Mouse (Mus musculus): Measurements from ENCODE around the gene Med21. TPM values are rescaled to one million over a fixed set of nuclear protein-coding genes. Genes with fewer than 3 reads are reported as not detected.

The Med21 gene
- polyA plus RNA-seq, 1 experiment from 2014 or later, result 122 TPM

DNA sequence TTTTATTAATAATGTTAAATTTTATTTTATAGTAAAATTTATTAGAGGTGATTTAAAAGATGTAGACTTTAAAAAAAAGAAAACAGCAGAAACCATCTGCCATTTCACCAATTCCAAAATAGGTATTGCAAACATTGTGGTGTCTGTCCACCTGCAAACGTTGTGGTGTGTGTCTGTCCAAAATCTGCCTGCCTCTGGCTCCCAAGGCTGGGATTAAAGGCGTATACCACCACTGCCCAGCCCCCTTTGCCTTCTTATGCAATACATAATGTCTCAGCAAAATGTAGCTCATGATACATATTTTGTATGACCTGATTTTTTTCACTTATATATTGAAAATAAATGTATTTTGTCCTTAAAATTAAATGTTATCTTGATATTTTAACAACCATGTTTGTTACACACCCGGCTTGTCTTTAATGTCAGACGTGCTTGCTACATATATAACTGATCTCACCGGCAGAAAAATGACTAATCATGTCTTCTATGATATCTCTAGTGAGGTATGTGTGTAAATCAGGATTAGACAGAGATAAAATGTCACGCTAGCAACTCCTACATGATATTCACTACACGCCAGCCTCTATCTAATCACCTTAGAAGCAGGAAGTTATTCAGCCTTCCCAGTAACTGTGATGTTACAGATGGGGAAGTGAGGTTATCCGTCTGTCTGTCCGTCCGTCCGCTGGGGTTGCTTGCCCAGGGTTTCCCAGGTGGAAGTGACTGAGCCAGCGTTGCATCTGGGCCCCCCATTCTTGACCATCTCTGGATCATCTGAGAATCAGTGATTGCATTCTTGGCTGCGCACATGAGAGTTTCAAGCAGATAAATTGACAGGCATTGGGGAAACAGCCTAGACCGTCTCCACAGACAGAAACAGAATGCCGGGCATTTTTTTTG lies 28.9 kb downstream of the Med21 start:
- WGBS, result 93% methylated on average over 15 of the region's 15 CpGs
- no peaks in the 10 kb centered on the region for H3K9me3 ChIP-seq (ENCODE audit: control insufficient read depth, low read length)
- ATAC-seq (ENCODE audit: low read depth), result no peak

DNA sequence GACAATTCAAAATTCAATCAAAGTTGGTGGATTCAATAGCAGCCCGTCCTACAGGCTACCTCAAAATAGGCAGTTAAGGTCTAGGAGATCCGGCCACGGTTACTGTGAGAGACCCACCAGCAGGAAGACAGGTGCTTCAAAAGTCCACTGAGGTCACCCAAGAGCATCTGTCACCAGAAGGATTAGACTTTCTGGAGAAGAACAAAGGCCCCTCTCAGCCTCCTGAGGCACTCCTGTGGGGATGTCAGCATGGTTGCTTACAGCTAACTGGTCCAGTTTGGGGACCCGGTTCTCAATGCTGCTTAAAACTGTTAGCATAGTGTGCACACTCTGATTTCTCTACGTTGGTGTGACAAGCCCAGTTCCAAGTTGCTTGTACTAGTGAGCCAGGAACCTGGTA lies 29.8 kb downstream of the Med21 start:
- no peak for ATAC-seq (ENCODE audit: low read depth)

More for the DNA sequence above, 28.9 kb downstream of the Med21 start:
- H3K27me3 ChIP-seq (ENCODE audit: control insufficient read depth, insufficient read depth, low read length), result no peaks in the 10 kb centered on the region
- H3K4me1 ChIP-seq (ENCODE audit: control insufficient read depth, insufficient read depth, low read length), result no peaks in the 10 kb centered on the region
- H3K4me3 ChIP-seq (ENCODE audit: low read depth, low read length), result no peak overlapping the region
- no peak overlapping the region for H3K4me2 ChIP-seq (ENCODE audit: low read depth, low read length)
- no peak overlapping the region for H3K27ac ChIP-seq (ENCODE audit: low read depth, low read length)
- no peak overlapping the region for H3K9ac ChIP-seq (replicated peaks; ENCODE audit: low read depth, low read length)
- H3K36me3 ChIP-seq (ENCODE audit: control insufficient read depth, insufficient read depth, low read length), result no peaks in the 10 kb centered on the region

DNA sequence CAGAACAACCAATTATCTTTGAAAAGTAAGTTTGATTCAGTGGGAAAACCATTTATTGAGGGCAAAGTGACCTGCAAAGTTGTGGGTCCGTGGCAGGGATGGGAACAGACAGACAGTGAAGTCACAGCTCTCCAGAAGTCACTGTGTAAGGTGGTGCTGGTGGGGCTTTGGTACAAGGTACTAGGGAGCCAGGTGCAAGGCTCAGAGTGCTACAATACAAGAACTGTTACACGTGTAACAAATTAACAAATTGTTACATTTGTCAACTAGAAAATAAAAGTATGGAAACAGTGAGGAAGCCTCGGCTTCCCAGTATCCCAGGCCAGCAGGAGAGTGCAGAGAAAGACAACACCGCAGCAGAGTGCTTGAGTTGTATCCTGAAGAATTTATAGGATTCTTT lies 31.3 kb downstream of the Med21 start:
- no peak for ATAC-seq (ENCODE audit: low read depth)

More for the DNA sequence above, 29.8 kb downstream of the Med21 start:
- H3K27me3 ChIP-seq (ENCODE audit: control insufficient read depth, insufficient read depth, low read length), result no peaks in the 10 kb centered on the region
- H3K27ac ChIP-seq (ENCODE audit: low read depth, low read length), result no peak overlapping the region
- no peak overlapping the region for H3K9ac ChIP-seq (replicated peaks; ENCODE audit: low read depth, low read length)
- no peaks in the 10 kb centered on the region for H3K9me3 ChIP-seq (ENCODE audit: control insufficient read depth, low read length)
- H3K4me1 ChIP-seq (ENCODE audit: control insufficient read depth, insufficient read depth, low read length), result no peaks in the 10 kb centered on the region
- H3K4me3 ChIP-seq (ENCODE audit: low read depth, low read length), result no peak overlapping the region
- 79% methylated on average over 5 of the region's 5 CpGs for WGBS
- H3K4me2 ChIP-seq (ENCODE audit: low read depth, low read length), result no peak overlapping the region
- H3K36me3 ChIP-seq (ENCODE audit: control insufficient read depth, insufficient read depth, low read length), result no peaks in the 10 kb centered on the region

GRCm38 (mm10) chr6:146674420-146674819 lies 32.1 kb downstream of the Med21 start:
- no peak for ATAC-seq (ENCODE audit: low read depth)
- Histone ChIP-seq H3K4me2 (ENCODE audit: low read depth, low read length) (no peak overlapping the region), H3K4me3 (ENCODE audit: low read depth, low read length) (no peak overlapping the region), H3K9me3 (ENCODE audit: control insufficient read depth, low read length) (no peaks in the 10 kb centered on the region; the same call in 1 of the 2 replicates), H3K27ac (ENCODE audit: low read depth, low read length) (no peak overlapping the region), H3K36me3 (ENCODE audit: control insufficient read depth, insufficient read depth, low read length) (no peaks in the 10 kb centered on the region), H3K4me1 (ENCODE audit: control insufficient read depth, insufficient read depth, low read length) (no peaks in the 10 kb centered on the region), H3K27me3 (ENCODE audit: control insufficient read depth, insufficient read depth, low read length) (no peaks in the 10 kb centered on the region), H3K9ac (replicated peaks; ENCODE audit: low read depth, low read length) (no peak overlapping the region)
- 87% methylated on average over 8 of the region's 8 CpGs for WGBS

More for the DNA sequence above, 31.3 kb downstream of the Med21 start:
- H3K4me3 ChIP-seq (ENCODE audit: low read depth, low read length), result no peak overlapping the region
- 83% methylated on average over 4 of the region's 4 CpGs for WGBS
- no peaks in the 10 kb centered on the region for H3K9me3 ChIP-seq (ENCODE audit: control insufficient read depth, low read length)
- no peak overlapping the region for H3K9ac ChIP-seq (replicated peaks; ENCODE audit: low read depth, low read length)
- no peak overlapping the region for H3K27ac ChIP-seq (ENCODE audit: low read depth, low read length)
- no peaks in the 10 kb centered on the region for H3K4me1 ChIP-seq (ENCODE audit: control insufficient read depth, insufficient read depth, low read length)
- H3K4me2 ChIP-seq (ENCODE audit: low read depth, low read length), result no peak overlapping the region
- H3K36me3 ChIP-seq (ENCODE audit: control insufficient read depth, insufficient read depth, low read length), result no peaks in the 10 kb centered on the region
- no peaks in the 10 kb centered on the region for H3K27me3 ChIP-seq (ENCODE audit: control insufficient read depth, insufficient read depth, low read length)

GRCm38 (mm10) chr6:146674881-146675536 lies 32.7 kb downstream of the Med21 start:
- WGBS, result 82% methylated on average over 4 of the region's 4 CpGs
- Histone ChIP-seq H3K27me3 (ENCODE audit: control insufficient read depth, insufficient read depth, low read length) (no peaks in the 10 kb centered on the region), H3K4me1 (ENCODE audit: control insufficient read depth, insufficient read depth, low read length) (no peaks in the 10 kb centered on the region), H3K9me3 (ENCODE audit: control insufficient read depth, low read length) (peaks cover 1% of the 10 kb centered on the region; the same call in 1 of the 2 replicates), H3K9ac (replicated peaks; ENCODE audit: low read depth, low read length) (no peak overlapping the region), H3K36me3 (ENCODE audit: control insufficient read depth, insufficient read depth, low read length) (no peaks in the 10 kb centered on the region), H3K27ac (ENCODE audit: low read depth, low read length) (no peak overlapping the region), H3K4me2 (ENCODE audit: low read depth, low read length) (no peak overlapping the region), H3K4me3 (ENCODE audit: low read depth, low read length) (no peak overlapping the region)
- ATAC-seq (ENCODE audit: low read depth), result no peak

- peaks cover 2% of the 10 kb centered on the region; the same call in 1 of the 2 replicates for H3K9me3 ChIP-seq (ENCODE audit: control insufficient read depth, low read length)
- no peak for ATAC-seq (ENCODE audit: low read depth)
- H3K9ac ChIP-seq (replicated peaks; ENCODE audit: low read depth, low read length), result no peak overlapping the region
- H3K36me3 ChIP-seq (ENCODE audit: control insufficient read depth, insufficient read depth, low read length), result no peaks in the 10 kb centered on the region
- H3K27me3 ChIP-seq (ENCODE audit: control insufficient read depth, insufficient read depth, low read length), result no peaks in the 10 kb centered on the region
- 90% methylated on average over 10 of the region's 10 CpGs for WGBS
- H3K27ac ChIP-seq (ENCODE audit: low read depth, low read length), result no peak overlapping the region
- H3K4me2 ChIP-seq (ENCODE audit: low read depth, low read length), result no peak overlapping the region
- H3K4me1 ChIP-seq (ENCODE audit: control insufficient read depth, insufficient read depth, low read length), result no peaks in the 10 kb centered on the region
- no peak overlapping the region for H3K4me3 ChIP-seq (ENCODE audit: low read depth, low read length)
Observed at GRCm38 (mm10) chr6:146676904-146677303, 34.6 kb downstream of the Med21 start.

GRCm38 (mm10) chr6:146678136-146679070 lies 36.1 kb downstream of the Med21 start:
- ATAC-seq (ENCODE audit: low read depth), result no peak
- Histone ChIP-seq H3K36me3 (ENCODE audit: control insufficient read depth, insufficient read depth, low read length) (no peaks in the 10 kb centered on the region), H3K27ac (ENCODE audit: low read depth, low read length) (no peak overlapping the region), H3K4me3 (ENCODE audit: low read depth, low read length) (no peak overlapping the region), H3K4me2 (ENCODE audit: low read depth, low read length) (no peak overlapping the region), H3K4me1 (ENCODE audit: control insufficient read depth, insufficient read depth, low read length) (no peaks in the 10 kb centered on the region), H3K27me3 (ENCODE audit: control insufficient read depth, insufficient read depth, low read length) (no peaks in the 10 kb centered on the region), H3K9ac (replicated peaks; ENCODE audit: low read depth, low read length) (no peak overlapping the region), H3K9me3 (ENCODE audit: control insufficient read depth, low read length) (peaks cover 2% of the 10 kb centered on the region; the same call in 1 of the 2 replicates)
- 84% methylated on average over 10 of the region's 10 CpGs for WGBS

GRCm38 (mm10) chr6:146683881-146684280 lies 41.5 kb downstream of the Med21 start:
- Histone ChIP-seq H3K4me3 (ENCODE audit: low read depth, low read length) (no peak overlapping the region), H3K4me2 (ENCODE audit: low read depth, low read length) (no peak overlapping the region), H3K4me1 (ENCODE audit: control insufficient read depth, insufficient read depth, low read length) (no peaks in the 10 kb centered on the region), H3K9ac (replicated peaks; ENCODE audit: low read depth, low read length) (no peak overlapping the region), H3K27ac (ENCODE audit: low read depth, low read length) (no peak overlapping the region), H3K36me3 (ENCODE audit: control insufficient read depth, insufficient read depth, low read length) (no peaks in the 10 kb centered on the region), H3K9me3 (ENCODE audit: control insufficient read depth, low read length) (peaks cover 2% of the 10 kb centered on the region; the same call in 1 of the 2 replicates), H3K27me3 (ENCODE audit: control insufficient read depth, insufficient read depth, low read length) (no peaks in the 10 kb centered on the region)
- no peak for ATAC-seq (ENCODE audit: low read depth)
- 82% methylated on average over 4 of the region's 4 CpGs for WGBS
